Mouse (Mus musculus) layer of hippocampus, postnatal 14 days (tissue): ENCODE measurements around the gene Dab2. TPM values are rescaled to one million over a fixed set of nuclear protein-coding genes. Genes with fewer than 3 reads are reported as not detected.
A peak's percentile ranks its signal among the peaks of the same experiment; 100 is the strongest.

Experiments
- DNase-seq, 2 experiments: peaks; one replicate each; pipeline ENCODE4 v3.0.0; 2021 to 2022; ENCODE audit warnings: low spot score in 2 of 2, mixed read lengths in 1 of 2
- total RNA-seq, 2 experiments: library from RNA; stranded (reverse); gene quantifications; 2 replicates each; pipeline ENCODE4 v1.2.3; 2021

Gene Dab2
- total RNA-seq, 2 experiments from 2014 or later: 16.1 to 21.7 TPM

GRCm38 (mm10) chr15:6390657-6391056 lies 91.1 kb downstream of the Dab2 start:
- peak in 1 of 2 experiments; percentile 13 for DNase-seq

GRCm38 (mm10) chr15:6391886-6392285 lies 92.3 kb downstream of the Dab2 start:
- no peak for DNase-seq

GRCm38 (mm10) chr15:6393624-6394023 lies 94.0 kb downstream of the Dab2 start:
- no peak for DNase-seq

- DNase-seq: no peak
Measured at GRCm38 (mm10) chr15:6398211-6398610, 98.6 kb downstream of the Dab2 start.

- no peak for DNase-seq
Measured at GRCm38 (mm10) chr15:6398881-6399280, 99.3 kb downstream of the Dab2 start.

GRCm38 (mm10) chr15:6400115-6400514 lies 100.5 kb downstream of the Dab2 start:
- no peak for DNase-seq

GRCm38 (mm10) chr15:6402433-6402832 lies 102.8 kb downstream of the Dab2 start:
- no peak for DNase-seq

GRCm38 (mm10) chr15:6404172-6404571 lies 104.6 kb downstream of the Dab2 start:
- no peak for DNase-seq

- no peak for DNase-seq
Measured at GRCm38 (mm10) chr15:6406771-6407170, 107.2 kb downstream of the Dab2 start.

GRCm38 (mm10) chr15:6409031-6409430 lies 109.4 kb downstream of the Dab2 start:
- no peak for DNase-seq

- no peak for DNase-seq
Measured at GRCm38 (mm10) chr15:6410161-6410560, 110.6 kb downstream of the Dab2 start.

GRCm38 (mm10) chr15:6411334-6411733 lies 111.7 kb downstream of the Dab2 start:
- DNase-seq: no peak

GRCm38 (mm10) chr15:6415317-6415716 lies 115.7 kb downstream of the Dab2 start:
- DNase-seq: no peak

GRCm38 (mm10) chr15:6431777-6432176 lies 132.2 kb downstream of the Dab2 start:
- DNase-seq: peak in 1 of 2 experiments; percentile 13

- peak; percentile 14 to 53 for DNase-seq
Measured at GRCm38 (mm10) chr15:6432411-6432810, 132.8 kb downstream of the Dab2 start.

- no peak for DNase-seq
Measured at GRCm38 (mm10) chr15:6435281-6435680, 135.7 kb downstream of the Dab2 start.

- DNase-seq: peak in 1 of 2 experiments; percentile 10
Measured at GRCm38 (mm10) chr15:6435773-6436172, 136.2 kb downstream of the Dab2 start.

GRCm38 (mm10) chr15:6438685-6439084 lies 139.1 kb downstream of the Dab2 start:
- DNase-seq: no peak

- no peak for DNase-seq
Measured at GRCm38 (mm10) chr15:6444452-6444851, 144.9 kb downstream of the Dab2 start.

- DNase-seq: no peak
Measured at GRCm38 (mm10) chr15:6445135-6445534, 145.5 kb downstream of the Dab2 start, which contains the start of gene C9. Gene C9 (plus strand): TSS chr15:6445327.

- DNase-seq: no peak
Measured at GRCm38 (mm10) chr15:6446181-6446580, 146.6 kb downstream of the Dab2 start.

GRCm38 (mm10) chr15:6448892-6449291 lies 149.3 kb downstream of the Dab2 start:
- no peak for DNase-seq

GRCm38 (mm10) chr15:6454461-6454860 lies 154.9 kb downstream of the Dab2 start:
- DNase-seq: no peak

- DNase-seq: no peak
Measured at GRCm38 (mm10) chr15:6461381-6461780, 161.8 kb downstream of the Dab2 start.
